Mouse (Mus musculus): Measurements from ENCODE around the gene Slc3a1. TPM values are rescaled to one million over a fixed set of nuclear protein-coding genes. Genes with fewer than 3 reads are reported as not detected.
A peak's percentile ranks its signal among the peaks of the same experiment; 100 is the strongest.

The Slc3a1 gene
- polyA plus RNA-seq, 1 experiment from 2014 or later = 2.3 TPM

GRCm38 (mm10) chr17:85027247-85027646 lies 929 bp upstream of the Slc3a1 start:
- no peak overlapping the region for H3K4me3 ChIP-seq (ENCODE audit: low read length)
- no peak overlapping the region for H3K4me2 ChIP-seq (replicated peaks; ENCODE audit: low read depth, low read length)
- no peaks in the 10 kb centered on the region for H3K27me3 ChIP-seq (ENCODE audit: control insufficient read depth, insufficient read depth, low read length)
- H3K27ac ChIP-seq (ENCODE audit: low read depth, low read length) = no peak overlapping the region
- 0 out of 2 replicates have a peak, but pooled peaks have one; percentile 4 for ATAC-seq (ENCODE audit: low FRiP score, low TSS enrichment)
- H3K36me3 ChIP-seq (ENCODE audit: control insufficient read depth, insufficient read depth, low read length) = no peaks in the 10 kb centered on the region; the same call in 1 of the 2 replicates
- WGBS = 73% methylated on average over 3 of the region's 3 CpGs
- no peaks in the 10 kb centered on the region for H3K9me3 ChIP-seq (ENCODE audit: control insufficient read depth, low read length)
- H3K9ac ChIP-seq (ENCODE audit: low read depth, low read length) = no peak overlapping the region
- H3K4me1 ChIP-seq (ENCODE audit: control insufficient read depth, insufficient read depth, low read length) = no peaks in the 10 kb centered on the region; the same call in 1 of the 2 replicates

DNA sequence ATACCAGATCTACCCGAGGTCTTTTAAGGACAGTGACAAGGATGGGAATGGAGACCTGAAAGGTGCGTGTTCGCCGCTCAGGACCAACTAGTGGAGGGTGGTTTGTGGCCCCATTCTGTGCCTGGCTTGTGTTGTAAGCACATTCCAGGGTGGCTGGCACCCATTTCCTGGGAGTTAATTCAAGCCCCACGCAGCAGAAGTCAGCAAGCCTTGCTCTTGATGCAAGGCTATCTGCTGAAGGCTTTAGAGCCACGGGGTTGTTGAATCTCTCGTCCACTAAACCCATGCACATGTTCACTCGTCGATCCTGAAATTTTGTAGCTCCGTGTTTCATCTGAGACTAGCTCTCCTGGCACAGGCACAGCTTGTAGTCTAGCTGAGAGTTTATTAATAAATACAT lies 621 bp downstream of the Slc3a1 start:
- Histone ChIP-seq H3K27ac (ENCODE audit: low read depth, low read length) (no peak overlapping the region), H3K4me3 (ENCODE audit: low read length) (no peak overlapping the region), H3K27me3 (ENCODE audit: control insufficient read depth, insufficient read depth, low read length) (no peaks in the 10 kb centered on the region), H3K9me3 (ENCODE audit: control insufficient read depth, low read length) (no peaks in the 10 kb centered on the region), H3K4me2 (replicated peaks; ENCODE audit: low read depth, low read length) (no peak overlapping the region), H3K4me1 (ENCODE audit: control insufficient read depth, insufficient read depth, low read length) (no peaks in the 10 kb centered on the region; the same call in 1 of the 2 replicates), H3K9ac (ENCODE audit: low read depth, low read length) (no peak overlapping the region), H3K36me3 (ENCODE audit: control insufficient read depth, insufficient read depth, low read length) (no peaks in the 10 kb centered on the region; the same call in 1 of the 2 replicates)
- ATAC-seq (ENCODE audit: low FRiP score, low TSS enrichment) = no peak
- whole genome bisulfite sequencing = 94% methylated on average over 10 of the region's 10 CpGs

DNA sequence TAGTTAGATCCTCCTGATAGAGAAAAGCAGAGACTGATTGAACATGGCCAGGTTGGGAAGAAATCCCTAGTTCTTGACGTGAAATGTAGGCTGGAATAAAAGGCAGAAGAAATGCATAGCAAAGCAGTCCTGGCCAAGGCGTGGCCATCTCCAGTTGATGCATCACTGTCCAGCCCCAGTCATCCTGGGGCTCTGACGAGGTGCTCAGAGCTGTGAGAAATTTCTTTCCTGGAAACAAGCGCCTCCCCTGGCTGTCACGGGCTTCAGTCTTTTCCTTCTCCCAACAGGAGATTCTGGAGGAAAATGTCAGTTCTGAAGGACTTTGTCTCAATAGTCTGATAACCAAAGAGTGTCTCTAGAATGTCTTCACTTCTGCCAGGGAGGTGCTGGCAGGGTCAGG lies 2.5 kb downstream of the Slc3a1 start:
- H3K9me3 ChIP-seq (ENCODE audit: control insufficient read depth, low read length) = no peaks in the 10 kb centered on the region
- no peak overlapping the region for H3K4me2 ChIP-seq (replicated peaks; ENCODE audit: low read depth, low read length)
- 75% methylated on average over 5 of the region's 5 CpGs for WGBS
- H3K27me3 ChIP-seq (ENCODE audit: control insufficient read depth, insufficient read depth, low read length) = no peaks in the 10 kb centered on the region
- no peak overlapping the region for H3K4me3 ChIP-seq (ENCODE audit: low read length)
- no peak for ATAC-seq (ENCODE audit: low FRiP score, low TSS enrichment)
- no peak overlapping the region for H3K27ac ChIP-seq (ENCODE audit: low read depth, low read length)
- H3K36me3 ChIP-seq (ENCODE audit: control insufficient read depth, insufficient read depth, low read length) = no peaks in the 10 kb centered on the region
- H3K9ac ChIP-seq (ENCODE audit: low read depth, low read length) = no peak overlapping the region
- H3K4me1 ChIP-seq (ENCODE audit: control insufficient read depth, insufficient read depth, low read length) = no peaks in the 10 kb centered on the region

DNA sequence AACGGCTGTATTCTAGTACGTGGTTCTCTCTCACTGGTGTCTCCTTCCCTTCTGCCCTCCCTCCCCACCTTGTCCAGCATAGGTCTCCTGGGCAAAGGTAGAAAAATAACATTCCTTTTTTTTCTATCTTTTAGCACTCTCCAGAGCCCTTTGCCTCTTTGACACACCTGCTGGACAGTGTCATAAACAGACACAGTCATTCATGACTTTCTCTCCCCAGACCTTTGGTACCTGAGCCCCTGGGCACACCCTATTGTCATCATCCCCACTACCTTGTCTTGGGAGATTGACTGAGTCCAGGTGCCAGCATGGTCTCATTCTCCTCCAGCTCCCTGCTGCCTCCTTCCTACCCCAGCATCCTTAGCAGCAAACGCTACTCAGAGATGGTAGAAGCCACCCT lies 4.9 kb downstream of the Slc3a1 start:
- H3K4me3 ChIP-seq (ENCODE audit: low read length) = no peak overlapping the region
- ATAC-seq (ENCODE audit: low FRiP score, low TSS enrichment) = no peak
- no peak overlapping the region for H3K27ac ChIP-seq (ENCODE audit: low read depth, low read length)
- no peak overlapping the region for H3K4me2 ChIP-seq (replicated peaks; ENCODE audit: low read depth, low read length)
- no peaks in the 10 kb centered on the region for H3K36me3 ChIP-seq (ENCODE audit: control insufficient read depth, insufficient read depth, low read length)
- H3K27me3 ChIP-seq (ENCODE audit: control insufficient read depth, insufficient read depth, low read length) = no peaks in the 10 kb centered on the region
- no peaks in the 10 kb centered on the region for H3K4me1 ChIP-seq (ENCODE audit: control insufficient read depth, insufficient read depth, low read length)
- no peak overlapping the region for H3K9ac ChIP-seq (ENCODE audit: low read depth, low read length)
- WGBS = 88% methylated on average over 3 of the region's 3 CpGs
- H3K9me3 ChIP-seq (ENCODE audit: control insufficient read depth, low read length) = no peaks in the 10 kb centered on the region

- Histone ChIP-seq H3K9ac (ENCODE audit: low read depth, low read length) (no peak overlapping the region), H3K27me3 (ENCODE audit: control insufficient read depth, insufficient read depth, low read length) (no peaks in the 10 kb centered on the region), H3K4me1 (ENCODE audit: control insufficient read depth, insufficient read depth, low read length) (no peaks in the 10 kb centered on the region), H3K27ac (ENCODE audit: low read depth, low read length) (no peak overlapping the region), H3K4me3 (ENCODE audit: low read length) (no peak overlapping the region), H3K9me3 (ENCODE audit: control insufficient read depth, low read length) (no peaks in the 10 kb centered on the region), H3K36me3 (ENCODE audit: control insufficient read depth, insufficient read depth, low read length) (no peaks in the 10 kb centered on the region), H3K4me2 (replicated peaks; ENCODE audit: low read depth, low read length) (no peak overlapping the region)
- ATAC-seq (ENCODE audit: low FRiP score, low TSS enrichment) = peak; percentile 28; the same call in 1 of the 2 replicates
- 72% methylated on average over 11 of the region's 11 CpGs for WGBS
These were observed 5.9 kb downstream of the Slc3a1 start for GRCm38 (mm10) chr17:85034068-85034467.

DNA sequence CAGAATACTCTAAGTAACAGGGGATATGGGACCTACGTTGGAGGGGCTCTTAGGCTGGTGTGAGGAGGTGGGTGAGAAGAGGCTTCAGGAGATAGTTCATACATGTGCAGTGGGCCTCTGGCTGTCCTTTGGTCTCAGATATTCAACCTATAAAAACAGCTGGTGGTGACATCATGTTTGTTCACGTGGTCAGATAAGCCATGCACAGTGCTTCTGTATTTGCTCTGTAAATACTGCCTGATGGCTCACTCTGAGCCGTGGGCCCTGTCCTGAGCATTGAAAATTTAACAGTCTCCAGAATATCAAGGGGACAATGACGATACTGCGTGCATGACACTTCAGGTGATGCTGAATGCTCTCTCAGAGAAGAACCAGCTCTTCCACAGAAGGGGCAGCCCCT lies 9.7 kb downstream of the Slc3a1 start:
- Histone ChIP-seq H3K27ac (ENCODE audit: low read depth, low read length) (no peak overlapping the region), H3K4me2 (replicated peaks; ENCODE audit: low read depth, low read length) (no peak overlapping the region), H3K27me3 (ENCODE audit: control insufficient read depth, insufficient read depth, low read length) (no peaks in the 10 kb centered on the region), H3K9me3 (ENCODE audit: control insufficient read depth, low read length) (no peaks in the 10 kb centered on the region), H3K9ac (ENCODE audit: low read depth, low read length) (no peak overlapping the region), H3K4me1 (ENCODE audit: control insufficient read depth, insufficient read depth, low read length) (no peaks in the 10 kb centered on the region), H3K4me3 (ENCODE audit: low read length) (no peak overlapping the region), H3K36me3 (ENCODE audit: control insufficient read depth, insufficient read depth, low read length) (no peaks in the 10 kb centered on the region)
- no peak for ATAC-seq (ENCODE audit: low FRiP score, low TSS enrichment)
- WGBS = 77% methylated on average over 5 of the region's 5 CpGs

DNA sequence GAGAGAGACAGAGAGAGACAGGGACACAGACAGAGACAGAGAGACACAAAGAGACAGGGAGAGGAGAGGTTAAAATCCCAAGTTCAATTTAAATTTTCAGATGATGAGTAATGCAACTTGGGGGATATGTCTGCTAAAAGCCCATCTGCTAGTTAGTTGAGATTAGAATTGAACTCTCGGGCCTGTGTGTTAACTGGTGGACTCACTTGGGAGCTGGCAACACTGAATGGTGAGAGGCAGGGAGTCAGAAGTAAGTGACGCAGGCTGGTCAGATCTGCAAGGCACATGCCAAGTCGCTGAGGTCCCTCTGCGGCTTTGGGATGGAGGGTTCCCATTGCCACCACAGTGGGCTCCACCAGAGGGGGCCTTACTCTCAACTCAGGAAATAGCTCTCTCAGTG lies 10.1 kb downstream of the Slc3a1 start:
- 83% methylated on average over 4 of the region's 4 CpGs for WGBS
- Histone ChIP-seq H3K4me3 (ENCODE audit: low read length) (no peak overlapping the region), H3K9ac (ENCODE audit: low read depth, low read length) (no peak overlapping the region), H3K36me3 (ENCODE audit: control insufficient read depth, insufficient read depth, low read length) (no peaks in the 10 kb centered on the region), H3K27ac (ENCODE audit: low read depth, low read length) (no peak overlapping the region), H3K4me1 (ENCODE audit: control insufficient read depth, insufficient read depth, low read length) (no peaks in the 10 kb centered on the region), H3K4me2 (replicated peaks; ENCODE audit: low read depth, low read length) (no peak overlapping the region), H3K9me3 (ENCODE audit: control insufficient read depth, low read length) (no peaks in the 10 kb centered on the region), H3K27me3 (ENCODE audit: control insufficient read depth, insufficient read depth, low read length) (no peaks in the 10 kb centered on the region)
- ATAC-seq (ENCODE audit: low FRiP score, low TSS enrichment) = no peak

DNA sequence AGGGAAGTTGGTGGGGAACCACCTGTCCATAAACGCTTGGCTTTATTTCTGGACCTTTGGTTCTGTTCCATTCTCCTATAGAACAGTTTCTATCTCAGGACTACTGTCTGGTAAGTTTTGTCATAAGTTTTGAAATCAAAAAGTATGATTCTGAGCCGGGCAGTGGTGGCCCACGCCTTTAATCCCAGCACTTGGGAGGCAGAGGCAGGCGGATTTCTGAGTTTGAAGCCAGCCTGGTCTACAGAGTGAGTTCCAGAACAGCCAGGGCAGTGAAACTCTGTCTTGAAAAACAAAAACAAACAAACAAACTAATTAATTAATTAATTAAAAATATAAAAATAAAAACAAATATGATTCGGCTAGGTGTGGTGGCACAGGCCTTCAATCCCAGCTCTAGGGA lies 10.6 kb downstream of the Slc3a1 start:
- Histone ChIP-seq H3K36me3 (ENCODE audit: control insufficient read depth, insufficient read depth, low read length) (no peaks in the 10 kb centered on the region), H3K27ac (ENCODE audit: low read depth, low read length) (no peak overlapping the region), H3K9me3 (ENCODE audit: control insufficient read depth, low read length) (no peaks in the 10 kb centered on the region), H3K4me3 (ENCODE audit: low read length) (no peak overlapping the region), H3K4me1 (ENCODE audit: control insufficient read depth, insufficient read depth, low read length) (no peaks in the 10 kb centered on the region), H3K4me2 (replicated peaks; ENCODE audit: low read depth, low read length) (no peak overlapping the region), H3K27me3 (ENCODE audit: control insufficient read depth, insufficient read depth, low read length) (no peaks in the 10 kb centered on the region), H3K9ac (ENCODE audit: low read depth, low read length) (no peak overlapping the region)
- ATAC-seq (ENCODE audit: low FRiP score, low TSS enrichment) = no peak
- 98% methylated on average over 5 of the region's 5 CpGs for WGBS

DNA sequence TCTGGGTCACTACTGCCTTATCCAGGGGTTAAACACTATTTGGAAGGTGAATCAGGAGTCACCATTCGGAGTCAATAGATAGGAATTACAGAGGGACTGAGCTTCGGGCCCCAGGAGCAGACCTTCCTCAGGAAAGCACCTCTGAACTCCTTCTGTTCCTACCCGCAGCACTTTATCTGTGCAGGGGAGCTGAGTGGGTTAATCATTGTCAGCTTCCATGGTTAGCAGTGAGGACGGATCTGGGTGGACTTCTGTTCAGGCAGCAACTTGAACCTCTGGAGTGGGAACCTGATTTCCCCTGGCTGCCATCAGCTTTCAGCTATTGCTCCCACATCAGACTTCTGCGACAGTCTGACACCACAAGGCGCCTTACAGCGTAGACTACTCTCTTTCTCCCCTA lies 12.7 kb downstream of the Slc3a1 start:
- Histone ChIP-seq H3K27me3 (ENCODE audit: control insufficient read depth, insufficient read depth, low read length) (no peaks in the 10 kb centered on the region), H3K4me2 (replicated peaks; ENCODE audit: low read depth, low read length) (no peak overlapping the region), H3K9ac (ENCODE audit: low read depth, low read length) (no peak overlapping the region; the same call in 1 of the 2 replicates), H3K36me3 (ENCODE audit: control insufficient read depth, insufficient read depth, low read length) (no peaks in the 10 kb centered on the region), H3K9me3 (ENCODE audit: control insufficient read depth, low read length) (no peaks in the 10 kb centered on the region), H3K4me3 (ENCODE audit: low read length) (no peak overlapping the region), H3K27ac (ENCODE audit: low read depth, low read length) (0 out of 2 replicates have a peak overlapping the region, but pooled peaks have one; percentile 30), H3K4me1 (ENCODE audit: control insufficient read depth, insufficient read depth, low read length) (no peaks in the 10 kb centered on the region)
- peak; percentile 58; the same call in 1 of the 2 replicates for ATAC-seq (ENCODE audit: low FRiP score, low TSS enrichment)
- WGBS = 64% methylated on average over 7 of the region's 7 CpGs
